Mouse (Mus musculus) cortical plate, adult 2 months (tissue): Measurements from ENCODE around the gene Plekhg3. TPM values are rescaled to one million over a fixed set of nuclear protein-coding genes. Genes with fewer than 3 reads are reported as not detected.
A peak's percentile ranks its signal among the peaks of the same experiment; 100 is the strongest.

ENCODE experiments used
- H3K27ac ChIP-seq: fragments of 200-500 bp; 2 replicates; pipeline ENCODE4 v1.5.1; 2012; ENCODE audit warnings: low read length, control low read depth, inconsistent platforms; ENCODE audit not compliant: insufficient read depth
- H3K4me1 ChIP-seq: fragments of 200-500 bp; 2 replicates; pipeline ENCODE4 v1.6.1; 2011; ENCODE audit warnings: low read length; ENCODE audit not compliant: control insufficient read depth, insufficient read depth
- H3K4me3 ChIP-seq: fragments of 200-500 bp; 2 replicates; pipeline ENCODE4 v1.5.1; 2011; ENCODE audit warnings: mild to moderate bottlenecking, low read length, control low read depth; ENCODE audit not compliant: insufficient read depth
- CTCF ChIP-seq: fragments of 200-500 bp; IDR thresholded peaks from 2 replicates; pipeline ENCODE4 v1.5.1; 2011; ENCODE audit warnings: mild to moderate bottlenecking, control low read depth, low read length; ENCODE audit not compliant: insufficient read depth; ENCODE audit errors: extremely low read depth
- POLR2A ChIP-seq: fragments of 200-500 bp; IDR thresholded peaks from 2 replicates; pipeline ENCODE4 v1.6.1; 2011; ENCODE audit warnings: mild to moderate bottlenecking, low read length, control low read depth; ENCODE audit not compliant: insufficient read depth; ENCODE audit errors: extremely low read depth
- polyA plus RNA-seq: library from polyadenylated mRNA; depleted of rRNA; stranded (reverse); fragments of >200 nt; gene quantifications from 2 replicates; pipeline ENCODE4 v1.2.3, GENCODE M21; 2012

The Plekhg3 gene
- polyA plus RNA-seq, 1 experiment = 19.0 TPM

- no peak for TF ChIP-seq CTCF
- TF ChIP-seq POLR2A = no peak
Measured at GRCm38 (mm10) chr12:76547409-76548081, 16.9 kb downstream of the Plekhg3 start.

DNA sequence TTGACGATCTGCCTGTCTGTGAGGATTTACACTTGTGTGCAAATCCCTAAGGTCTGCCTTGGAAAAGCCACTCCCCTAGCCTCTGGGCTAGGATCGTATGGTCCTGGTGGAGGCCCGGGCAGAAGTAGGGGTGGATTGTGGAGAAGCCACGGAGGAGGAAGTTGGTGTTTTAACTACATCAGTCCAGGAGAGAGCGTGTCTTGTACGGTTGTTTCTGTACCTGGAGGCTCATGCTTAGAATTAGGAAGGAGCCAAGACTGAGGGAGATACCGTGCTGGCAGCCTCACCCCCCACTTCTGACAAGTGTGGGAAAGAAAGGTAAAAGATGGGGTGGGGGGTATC is 17.4 kb downstream of the Plekhg3 start:
- H3K4me1 ChIP-seq = 0 out of 2 replicates have a peak, but pooled peaks cover 4% of the 10 kb centered on the region
- TF ChIP-seq CTCF = no peak
- TF ChIP-seq POLR2A = no peak
- 0 out of 2 replicates have a peak overlapping the region, but pooled peaks have one; percentile 32 for H3K27ac ChIP-seq
- H3K4me3 ChIP-seq = peak overlapping the region; percentile 30; the same call in 1 of the 2 replicates

More at GRCm38 (mm10) chr12:76547409-76548081, 16.9 kb downstream of the Plekhg3 start:
- peak overlapping the region; percentile 32 for H3K27ac ChIP-seq
- H3K4me3 ChIP-seq = peak overlapping the region; percentile 30; the same call in 1 of the 2 replicates
- 0 out of 2 replicates have a peak, but pooled peaks cover 4% of the 10 kb centered on the region for H3K4me1 ChIP-seq

DNA sequence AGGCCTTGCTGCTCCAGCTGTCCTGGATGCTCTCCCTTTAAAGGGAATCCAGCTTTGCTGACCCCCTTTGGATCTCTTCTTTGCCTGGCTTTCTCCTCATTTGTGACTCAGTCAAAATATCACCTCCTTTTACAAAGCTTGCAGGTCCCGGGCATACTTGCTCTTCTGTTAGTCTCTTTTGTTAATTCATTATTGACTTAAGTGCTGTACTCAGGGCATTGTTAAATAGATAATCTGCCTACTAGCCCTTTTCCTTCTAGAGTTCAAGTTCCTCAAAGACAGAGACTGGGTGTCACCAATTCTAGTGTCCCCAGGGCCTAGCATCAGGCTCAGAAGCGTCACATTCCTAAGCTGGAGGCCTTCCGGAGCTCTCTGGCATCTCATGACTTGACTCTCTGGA is 18.5 kb downstream of the Plekhg3 start:
- Histone ChIP-seq H3K4me3 (no peak overlapping the region), H3K27ac (no peak overlapping the region), H3K4me1 (0 out of 2 replicates have a peak, but pooled peaks cover 4% of the 10 kb centered on the region)
- no peak for TF ChIP-seq CTCF

- TF ChIP-seq CTCF (no peak), POLR2A (no peak)
- Histone ChIP-seq H3K4me3 (no peak overlapping the region), H3K27ac (no peak overlapping the region), H3K4me1 (no peaks in the 10 kb centered on the region)
Measured at GRCm38 (mm10) chr12:76552321-76552720, 21.6 kb downstream of the Plekhg3 start.

DNA sequence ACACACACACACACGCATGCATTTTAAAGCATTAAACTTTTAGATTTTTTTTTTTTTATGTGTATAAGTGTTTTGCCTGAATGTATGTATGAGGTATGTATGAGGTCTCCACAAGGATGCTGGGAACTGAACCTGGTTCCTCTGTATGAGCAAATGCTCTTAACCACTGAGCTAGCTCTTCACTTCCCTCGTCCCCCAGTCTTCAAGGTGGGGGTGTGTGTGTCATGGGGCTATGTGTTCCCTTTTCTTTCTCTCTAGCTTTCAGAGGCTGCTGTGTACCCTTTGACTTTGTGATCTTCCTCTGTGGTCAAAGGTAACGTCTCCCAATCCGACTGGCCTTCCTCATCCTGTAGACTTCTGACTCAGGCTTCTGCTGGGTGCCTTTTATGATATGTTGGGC is 22.3 kb downstream of the Plekhg3 start:
- H3K4me3 ChIP-seq = no peak overlapping the region
- H3K4me1 ChIP-seq = no peaks in the 10 kb centered on the region
- H3K27ac ChIP-seq = no peak overlapping the region
- TF ChIP-seq CTCF = no peak
- no peak for TF ChIP-seq POLR2A

DNA sequence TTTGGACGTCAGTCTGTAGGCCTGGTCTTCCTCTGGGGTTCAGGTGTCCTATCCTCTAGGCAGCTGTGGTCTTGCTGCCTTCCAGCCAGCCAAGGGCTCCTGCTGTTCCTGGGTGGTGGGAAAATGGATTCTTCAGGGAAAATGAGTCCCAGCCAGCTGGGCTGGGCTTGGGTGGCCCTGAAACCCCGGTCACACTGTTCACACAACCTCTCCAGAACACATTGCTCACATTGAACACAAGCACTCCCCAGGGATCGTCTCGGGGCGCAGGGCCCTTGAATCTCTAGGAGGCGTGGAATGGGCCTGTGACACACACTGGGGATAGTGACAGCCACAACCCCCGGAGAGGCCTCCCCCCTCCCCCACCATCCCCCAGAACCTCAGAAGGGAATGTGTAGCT is 23.2 kb downstream of the Plekhg3 start:
- Histone ChIP-seq H3K4me1 (no peaks in the 10 kb centered on the region), H3K27ac (no peak overlapping the region), H3K4me3 (no peak overlapping the region)
- TF ChIP-seq POLR2A = no peak
- TF ChIP-seq CTCF = no peak

- TF ChIP-seq CTCF (no peak), POLR2A (no peak)
- no peaks in the 10 kb centered on the region for H3K4me1 ChIP-seq
- no peak overlapping the region for H3K27ac ChIP-seq
- H3K4me3 ChIP-seq = no peak overlapping the region
Measured at GRCm38 (mm10) chr12:76554392-76554791, 23.7 kb downstream of the Plekhg3 start.

DNA sequence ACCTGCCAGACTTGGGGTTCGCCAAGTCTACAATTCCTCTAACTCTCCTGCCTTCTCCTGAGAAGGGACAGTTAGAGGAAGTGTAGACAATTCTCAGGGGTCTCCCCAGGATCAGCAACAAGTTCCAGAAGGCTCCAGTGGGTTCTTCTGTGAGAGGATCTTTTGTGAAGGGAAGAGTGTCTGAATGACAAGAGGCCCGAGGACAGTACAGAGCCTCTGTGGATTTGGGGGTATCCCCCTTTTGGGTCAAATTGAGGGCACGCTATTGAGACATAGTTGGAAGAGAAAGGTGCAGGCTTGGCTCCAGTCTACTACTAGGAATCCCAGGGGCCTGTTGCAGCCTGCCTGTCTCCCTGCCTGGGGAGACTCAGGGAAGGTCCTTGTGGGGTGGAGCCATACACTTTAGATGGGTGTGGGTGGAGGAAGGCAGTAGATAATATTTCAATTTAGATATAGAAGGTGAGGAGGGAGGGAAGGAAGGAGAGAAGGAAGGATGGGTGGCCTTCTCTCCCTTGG is 24.2 kb downstream of the Plekhg3 start:
- H3K4me1 ChIP-seq = no peaks in the 10 kb centered on the region
- no peak for TF ChIP-seq POLR2A
- H3K27ac ChIP-seq = no peak overlapping the region
- H3K4me3 ChIP-seq = no peak overlapping the region

- Histone ChIP-seq H3K4me3 (no peak overlapping the region), H3K4me1 (no peaks in the 10 kb centered on the region), H3K27ac (no peak overlapping the region)
- TF ChIP-seq POLR2A = no peak
- no peak for TF ChIP-seq CTCF
Measured at GRCm38 (mm10) chr12:76556187-76556586, 25.5 kb downstream of the Plekhg3 start.

DNA sequence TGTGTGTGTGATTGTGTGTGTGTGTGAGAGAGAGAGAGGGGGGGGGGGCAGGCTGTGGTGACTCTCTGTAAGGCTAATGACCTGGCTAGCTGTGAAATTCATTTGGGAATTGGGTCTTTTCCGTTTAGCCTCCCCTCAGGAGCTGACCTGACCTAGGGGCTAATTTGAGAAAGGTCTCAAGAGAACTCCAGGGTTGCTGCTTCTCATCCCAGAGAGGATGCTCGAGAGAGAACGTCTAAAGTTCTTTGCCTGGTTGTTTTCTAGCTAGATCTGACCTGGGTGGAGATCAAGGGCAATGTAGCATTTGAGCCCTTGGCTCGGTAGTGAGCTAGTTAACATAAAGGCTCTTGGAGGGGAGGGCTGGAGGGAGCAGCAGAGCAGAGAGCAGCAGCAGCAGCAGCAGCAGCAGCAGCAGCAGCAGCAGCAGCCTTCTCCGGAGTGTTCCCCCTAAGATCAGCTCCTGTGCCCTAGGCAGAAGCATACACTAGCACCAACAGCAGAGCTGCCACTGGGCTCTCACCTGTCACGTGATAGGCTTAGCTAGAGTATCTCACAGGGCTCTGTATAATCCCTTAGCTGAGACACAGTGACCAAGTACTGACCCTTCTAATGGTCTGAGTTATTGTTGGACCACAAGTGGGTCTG is 26.2 kb downstream of the Plekhg3 start:
- Histone ChIP-seq H3K4me3 (no peak overlapping the region), H3K4me1 (no peaks in the 10 kb centered on the region), H3K27ac (no peak overlapping the region)
- TF ChIP-seq POLR2A (no peak), CTCF (no peak)
